10 mouse cellular contexts compared by ENCODE assay signal in the genomic region with DNA sequence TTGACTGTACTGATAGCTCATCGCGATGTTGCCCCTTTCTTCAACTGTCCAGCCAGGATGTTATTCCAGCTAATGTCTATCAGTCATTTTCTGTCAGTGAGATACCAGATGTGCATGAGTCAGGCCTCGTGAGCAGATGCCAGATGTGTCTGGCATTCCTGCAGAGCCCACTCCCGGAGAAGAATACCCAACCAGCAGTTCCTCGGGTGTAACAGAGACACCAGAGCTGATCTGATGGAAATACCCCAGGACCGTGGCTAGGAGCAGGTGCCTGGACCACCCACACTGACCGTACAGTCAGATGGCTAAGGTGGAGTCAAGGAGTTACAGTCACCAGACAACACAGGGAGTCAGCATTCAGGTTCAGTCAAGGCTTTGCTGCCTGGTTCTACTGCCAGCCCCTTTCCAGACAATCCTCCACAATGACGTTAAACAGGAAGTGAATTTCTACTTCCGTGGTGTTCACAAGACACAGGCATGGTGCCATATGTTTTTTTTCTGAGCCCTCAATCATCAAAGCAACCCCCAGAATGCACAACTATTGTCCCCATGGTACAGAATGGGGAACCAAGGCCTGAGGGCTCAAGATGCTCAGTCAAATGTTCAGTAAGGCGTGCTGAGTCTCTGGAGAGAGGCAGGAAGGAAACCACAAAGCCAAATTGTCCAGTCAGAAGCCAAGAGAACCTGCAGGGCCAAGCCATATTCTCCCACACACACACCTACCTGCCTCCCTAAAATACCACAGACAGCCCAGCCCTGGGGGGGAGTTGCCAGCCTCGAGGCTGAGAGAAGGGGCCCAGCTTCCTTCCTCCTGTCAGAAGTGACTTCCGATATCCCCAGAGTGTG.
DNase-seq lines count a peak whose midpoint lies in the region; ATAC-seq and TF ChIP-seq lines count a peak whose summit lies in the region.
"Had no signal": no experiment of that assay in that cellular context is flagged by ENCODE, and none has a peak within 500 bp of the region (broad histone marks: within the 10 kb centered on the region; RNA-seq: fewer than 3 reads in every experiment).

No protein-coding gene starts in this region.

- H3K4me1 ChIP-seq in hindbrain, embryonic 13.5 days (replicated peaks) = peaks cover 46% of the 10 kb centered on the region
- peaks cover 25% of the 10 kb centered on the region for H3K4me1 ChIP-seq in hindbrain, embryonic 12.5 days
- H3K4me1 ChIP-seq in G1E (ENCODE audit: insufficient read depth, low read depth, low read length) = peaks cover 38% of the 10 kb centered on the region
- H3K4me1 ChIP-seq in limb, embryonic 12.5 days (replicated peaks) = peaks cover 27% of the 10 kb centered on the region
- peaks cover 38% of the 10 kb centered on the region for H3K4me1 ChIP-seq in neural tube, embryonic 13.5 days (replicated peaks)

- no peak for TF ChIP-seq CTCF in G1E (IDR thresholded peaks at IDR 0.05; ENCODE audit: low read depth, low read length)

- DNase-seq in G1E (ENCODE audit: low spot score) = peak; percentile 21
- no peak for DNase-seq in gastrocnemius, adult 18-20 months (ENCODE audit: low spot score)
- no peak for DNase-seq in Muller cell, postnatal 12 days (ENCODE audit: inconsistent ontology term)
- no peak for DNase-seq in kidney, adult 9 months
- DNase-seq: retina, postnatal 1 day had no signal

- WGBS in hindbrain, embryonic 13.5 days = 68% methylated on average over 12 of the region's 12 CpGs
- 59% methylated on average over 12 of the region's 12 CpGs for WGBS in hindbrain, embryonic 12.5 days
- WGBS in limb, embryonic 12.5 days = 57% methylated on average over 12 of the region's 12 CpGs
- WGBS in neural tube, embryonic 13.5 days = 66% methylated on average over 12 of the region's 12 CpGs

- ATAC-seq in hindbrain, embryonic 13.5 days (ENCODE audit: low FRiP score) = no peak
- no peak for ATAC-seq in hindbrain, embryonic 12.5 days (ENCODE audit: low FRiP score)
- peak; percentile 25; the same call in 1 of the 2 replicates for ATAC-seq in G1E (ENCODE audit: extremely low read depth, insufficient number of reproducible peaks, low FRiP score, poor library complexity, severe bottlenecking)
- ATAC-seq in limb, embryonic 12.5 days (ENCODE audit: insufficient number of reproducible peaks, insufficient read depth, low FRiP score, low TSS enrichment, low read depth) = no peak
- ATAC-seq in neural tube, embryonic 13.5 days (ENCODE audit: low read depth) = no peak

- no peak overlapping the region for H3K4me2 ChIP-seq in hindbrain, embryonic 13.5 days
- no peak overlapping the region for H3K4me2 ChIP-seq in hindbrain, embryonic 12.5 days (replicated peaks)
- no peak overlapping the region for H3K4me2 ChIP-seq in limb, embryonic 12.5 days
- no peak overlapping the region for H3K4me2 ChIP-seq in neural tube, embryonic 13.5 days
- H3K4me2 ChIP-seq: heart, embryonic 12.5 days had no signal

- H3K9me3 ChIP-seq in hindbrain, embryonic 13.5 days = no peaks in the 10 kb centered on the region
- no peaks in the 10 kb centered on the region for H3K9me3 ChIP-seq in hindbrain, embryonic 12.5 days (replicated peaks)
- peaks cover 5% of the 10 kb centered on the region; the same call in 1 of the 2 replicates for H3K9me3 ChIP-seq in G1E (replicated peaks)
- peaks cover 8% of the 10 kb centered on the region; the same call in 1 of the 2 replicates for H3K9me3 ChIP-seq in limb, embryonic 12.5 days
- H3K9me3 ChIP-seq in neural tube, embryonic 13.5 days = 0 out of 2 replicates have a peak, but pooled peaks cover 6% of the 10 kb centered on the region

- H3K27me3 ChIP-seq in hindbrain, embryonic 13.5 days = no peaks in the 10 kb centered on the region
- H3K27me3 ChIP-seq in hindbrain, embryonic 12.5 days = no peaks in the 10 kb centered on the region
- H3K27me3 ChIP-seq in G1E (ENCODE audit: insufficient read depth, low read length) = no peaks in the 10 kb centered on the region
- peaks cover 10% of the 10 kb centered on the region for H3K27me3 ChIP-seq in limb, embryonic 12.5 days
- H3K27me3 ChIP-seq in neural tube, embryonic 13.5 days = no peaks in the 10 kb centered on the region
- H3K27me3 ChIP-seq: heart, embryonic 12.5 days had no signal

- no peak overlapping the region for H3K4me3 ChIP-seq in hindbrain, embryonic 13.5 days
- H3K4me3 ChIP-seq in hindbrain, embryonic 12.5 days = no peak overlapping the region
- H3K4me3 ChIP-seq in G1E (ENCODE audit: low read depth, low read length) = no peak overlapping the region
- no peak overlapping the region for H3K4me3 ChIP-seq in limb, embryonic 12.5 days (replicated peaks)
- no peak overlapping the region for H3K4me3 ChIP-seq in neural tube, embryonic 13.5 days
- H3K4me3 ChIP-seq: heart, embryonic 12.5 days had no signal

- H3K9ac ChIP-seq in hindbrain, embryonic 13.5 days = no peak overlapping the region
- no peak overlapping the region for H3K9ac ChIP-seq in hindbrain, embryonic 12.5 days
- H3K9ac ChIP-seq in limb, embryonic 12.5 days (replicated peaks) = no peak overlapping the region
- H3K9ac ChIP-seq in neural tube, embryonic 13.5 days = no peak overlapping the region
- H3K9ac ChIP-seq: heart, embryonic 12.5 days had no signal

- no peaks in the 10 kb centered on the region for H3K36me3 ChIP-seq in hindbrain, embryonic 13.5 days
- H3K36me3 ChIP-seq in hindbrain, embryonic 12.5 days = no peaks in the 10 kb centered on the region
- peaks cover 76% of the 10 kb centered on the region for H3K36me3 ChIP-seq in G1E (replicated peaks)
- no peaks in the 10 kb centered on the region for H3K36me3 ChIP-seq in limb, embryonic 12.5 days
- H3K36me3 ChIP-seq in neural tube, embryonic 13.5 days = peaks cover 6% of the 10 kb centered on the region; the same call in 1 of the 2 replicates

- peak overlapping the region; percentile 60 for H3K27ac ChIP-seq in hindbrain, embryonic 13.5 days
- no peak overlapping the region for H3K27ac ChIP-seq in hindbrain, embryonic 12.5 days
- peak overlapping the region; percentile 13; the same call in 1 of the 2 replicates for H3K27ac ChIP-seq in limb, embryonic 12.5 days
- H3K27ac ChIP-seq in neural tube, embryonic 13.5 days (replicated peaks) = 0 out of 2 replicates have a peak overlapping the region, but pooled peaks have one; percentile 28
